Mouse (Mus musculus) hindbrain, postnatal 0 days (tissue): ENCODE data around the gene Rcan2. TPM values are rescaled to one million over a fixed set of nuclear protein-coding genes. Genes with fewer than 3 reads are reported as not detected.
A peak's percentile ranks its signal among the peaks of the same experiment; 100 is the strongest.

Experiments
- ATAC-seq: fragments of 200-750 bp; cut with Nextera tagmentation; 2 replicates; pipeline ENCODE4 v1.8.0; 2017; ENCODE audit warnings: mild to moderate bottlenecking, moderate TSS enrichment, moderate library complexity
- DNase-seq: peaks from one replicate; pipeline ENCODE4 v3.0.0-alpha.2; 2015; ENCODE audit warnings: low spot score
- H3K27ac ChIP-seq: fragments of 300-500 bp; sonication (generic); 2 replicates; pipeline ENCODE4 v1.5.1; 2014; ENCODE audit warnings: mild to moderate bottlenecking
- H3K27me3 ChIP-seq: fragments of 300-500 bp; sonication (generic); 2 replicates; pipeline ENCODE4 v1.6.1; 2014; ENCODE audit warnings: low read length, mixed read lengths; ENCODE audit not compliant: insufficient read depth
- H3K36me3 ChIP-seq: fragments of 300-500 bp; sonication (generic); 2 replicates; pipeline ENCODE4 v1.6.1; 2014; ENCODE audit warnings: low read length, mixed read lengths; ENCODE audit not compliant: insufficient read depth
- H3K4me1 ChIP-seq: fragments of 300-500 bp; sonication (generic); 2 replicates; pipeline ENCODE4 v1.6.1; 2014; ENCODE audit warnings: antibody characterized with exemption, low read length, mixed read lengths; ENCODE audit not compliant: insufficient read depth
- H3K4me2 ChIP-seq: fragments of 300-500 bp; sonication (generic); 2 replicates; pipeline ENCODE4 v1.6.1; 2014; ENCODE audit warnings: low read depth, mild to moderate bottlenecking, low read length, moderate library complexity, mixed read lengths
- H3K4me3 ChIP-seq: fragments of 300-500 bp; sonication (generic); 2 replicates; pipeline ENCODE4 v1.5.1; 2014; ENCODE audit warnings: low read length
- H3K9ac ChIP-seq: fragments of 300-500 bp; sonication (generic); replicated peaks from 2 replicates; pipeline ENCODE4 v1.6.1; 2014; ENCODE audit warnings: mild to moderate bottlenecking, low read length, moderate library complexity, mixed read lengths
- H3K9me3 ChIP-seq: fragments of 300-500 bp; sonication (generic); 2 replicates; pipeline ENCODE4 v1.6.1; 2016; ENCODE audit warnings: low read length, mixed read lengths
- CTCF ChIP-seq: IDR thresholded peaks from 2 replicates; pipeline ENCODE4 v1.5.1; 2016; ENCODE audit warnings: antibody characterized with exemption, control low read depth, low read depth
- WGBS: fragments of 180-500 bp; shearing (Covaris S2); extraction: QIAGEN DNeasy Blood & Tissue Kit; methylation state at CpG from one replicate; pipeline ENCODE4 v1.1.7; 2014; 5-methylcytosine and 5-hydroxymethylcytosine counted together
- polyA plus RNA-seq: library from polyadenylated mRNA; unstranded; fragments of >200 nt; fragmentation: Nextera tagmentation; extraction: Ambion mirVana; gene quantifications from 2 replicates; pipeline ENCODE4 v1.2.1, GENCODE M21; 2015
- total RNA-seq: library from RNA; depleted of rRNA; stranded (reverse); fragments of >200 nt; gene quantifications from 2 replicates; pipeline ENCODE4 v1.2.3, GENCODE M21; 2014

Rcan2 gene
- total and polyA plus RNA-seq, 2 experiments from 2014 or later: 102 to 124 TPM

DNA sequence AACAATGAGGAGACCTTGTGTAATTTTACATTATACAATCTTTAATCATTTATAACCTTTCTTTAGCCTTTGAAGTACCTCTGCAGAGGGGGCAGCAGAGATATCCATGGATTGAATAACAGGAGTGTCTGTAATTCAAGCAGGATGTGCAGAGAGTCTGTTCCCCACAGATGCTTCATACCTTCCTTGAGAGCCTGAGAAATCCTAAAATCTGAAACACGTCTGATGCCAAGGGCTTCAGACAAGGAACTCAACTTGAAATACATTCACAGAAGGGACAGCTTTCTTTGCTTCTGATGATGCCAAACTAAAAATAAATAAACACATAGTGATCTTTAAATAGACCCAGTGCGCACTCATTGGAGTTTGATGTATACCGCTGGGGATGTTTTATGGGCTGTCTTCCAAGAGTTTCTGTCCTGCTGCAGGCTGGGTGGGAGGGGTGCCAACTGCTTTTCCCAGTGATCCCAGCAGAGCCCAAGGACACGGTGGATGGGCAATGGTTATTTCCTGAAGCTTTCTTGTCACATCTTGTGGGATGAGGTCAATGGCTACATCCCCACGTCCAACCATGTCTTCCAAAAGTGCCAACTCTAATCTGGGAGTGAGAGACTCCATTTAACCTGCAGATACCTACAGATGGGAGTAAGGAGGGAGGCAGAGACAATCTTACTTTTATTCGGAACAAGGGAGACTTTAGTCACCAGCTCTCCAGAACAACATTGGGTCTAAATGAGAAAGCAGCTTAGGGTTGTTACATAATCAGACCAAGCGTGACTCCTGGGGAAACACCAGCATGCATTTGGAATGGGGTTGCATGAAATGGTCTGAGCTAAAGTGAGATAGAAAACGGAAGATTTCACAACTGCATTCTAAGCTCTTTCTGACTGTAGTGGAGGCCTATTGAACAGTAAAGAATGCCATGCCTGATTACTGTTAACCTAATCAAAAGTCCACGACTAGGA is 102.9 kb downstream of the Rcan2 start:
- Histone ChIP-seq H3K4me2 (no peak overlapping the region), H3K4me3 (no peak overlapping the region), H3K27ac (no peak overlapping the region), H3K27me3 (no peaks in the 10 kb centered on the region), H3K9me3 (no peaks in the 10 kb centered on the region), H3K4me1 (peaks cover 6% of the 10 kb centered on the region), H3K9ac (no peak overlapping the region), H3K36me3 (no peaks in the 10 kb centered on the region)
- 51% methylated on average over 9 of the region's 9 CpGs for WGBS
- no peak for TF ChIP-seq CTCF
- DNase-seq: peak; percentile 56
- ATAC-seq: no peak

DNA sequence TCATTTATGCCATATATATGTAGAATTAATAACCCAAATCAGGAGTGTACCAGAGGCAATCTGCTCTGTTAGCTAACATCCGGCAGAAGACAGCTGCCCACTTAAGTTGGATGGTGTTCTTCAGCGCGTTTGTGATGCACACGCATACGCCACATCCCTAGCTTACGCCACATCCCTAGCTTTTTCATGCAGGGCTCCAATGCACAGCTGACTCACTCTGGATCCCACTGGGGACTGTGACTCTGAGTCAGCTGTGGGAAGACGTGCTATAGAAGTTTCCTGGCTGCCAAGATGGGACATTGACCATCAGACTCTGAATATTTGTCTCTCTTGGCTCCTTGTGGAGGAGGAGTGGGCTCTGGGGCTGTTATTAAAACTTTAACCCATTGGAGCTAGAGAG is 103.7 kb downstream of the Rcan2 start:
- H3K36me3 ChIP-seq: no peaks in the 10 kb centered on the region

DNA sequence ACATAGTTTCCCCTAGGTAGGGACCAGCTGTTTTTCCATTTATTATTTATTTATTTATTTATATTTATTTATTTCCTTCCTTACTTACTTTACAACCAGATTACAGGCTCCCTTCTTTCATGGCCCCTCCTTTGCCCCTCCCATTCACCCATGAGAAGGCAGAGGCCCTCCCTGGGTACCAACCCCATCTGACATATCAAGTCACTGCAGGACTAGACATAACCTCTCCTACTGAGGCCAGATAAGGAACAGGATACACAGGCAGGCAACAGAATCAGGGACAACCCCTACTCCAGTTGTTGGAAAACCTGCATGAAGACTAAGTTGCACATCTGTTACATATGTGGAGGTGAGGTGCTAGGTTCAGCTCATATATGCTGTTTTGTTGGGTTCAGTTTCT is 105.6 kb downstream of the Rcan2 start:
- H3K9ac ChIP-seq: no peak overlapping the region
- no peaks in the 10 kb centered on the region for H3K36me3 ChIP-seq
- no peak for DNase-seq
- H3K27me3 ChIP-seq: no peaks in the 10 kb centered on the region
- H3K4me1 ChIP-seq: peaks cover 6% of the 10 kb centered on the region
- ATAC-seq: no peak
- H3K9me3 ChIP-seq: no peaks in the 10 kb centered on the region
- H3K4me3 ChIP-seq: no peak overlapping the region
- no peak for TF ChIP-seq CTCF
- H3K27ac ChIP-seq: no peak overlapping the region
- H3K4me2 ChIP-seq: no peak overlapping the region

More for the DNA sequence above, 103.7 kb downstream of the Rcan2 start:
- 87% methylated on average over 7 of the region's 7 CpGs for WGBS
- H3K4me3 ChIP-seq: no peak overlapping the region
- H3K27ac ChIP-seq: no peak overlapping the region
- ATAC-seq (no peak), DNase-seq (no peak)
- no peak for TF ChIP-seq CTCF
- H3K27me3 ChIP-seq: no peaks in the 10 kb centered on the region
- H3K4me1 ChIP-seq: peaks cover 6% of the 10 kb centered on the region
- H3K9ac ChIP-seq: no peak overlapping the region
- H3K4me2 ChIP-seq: no peak overlapping the region
- H3K9me3 ChIP-seq: no peaks in the 10 kb centered on the region

GRCm38 (mm10) chr17:43916128-43916527 is 115.0 kb downstream of the Rcan2 start:
- WGBS: 75% methylated on average over 8 of the region's 8 CpGs
- no peaks in the 10 kb centered on the region for H3K36me3 ChIP-seq
- no peak for DNase-seq
- ATAC-seq: no peak
- no peak overlapping the region for H3K4me2 ChIP-seq
- no peak for TF ChIP-seq CTCF
- H3K4me1 ChIP-seq: no peaks in the 10 kb centered on the region
- H3K9me3 ChIP-seq: no peaks in the 10 kb centered on the region
- no peaks in the 10 kb centered on the region for H3K27me3 ChIP-seq
- H3K9ac ChIP-seq: no peak overlapping the region
- H3K27ac ChIP-seq: no peak overlapping the region
- no peak overlapping the region for H3K4me3 ChIP-seq

- 75% methylated on average over 5 of the region's 5 CpGs for WGBS
- ATAC-seq: no peak
- no peaks in the 10 kb centered on the region for H3K9me3 ChIP-seq
- H3K4me2 ChIP-seq: no peak overlapping the region
- H3K36me3 ChIP-seq: no peaks in the 10 kb centered on the region
- H3K9ac ChIP-seq: no peak overlapping the region
- no peaks in the 10 kb centered on the region for H3K27me3 ChIP-seq
- no peaks in the 10 kb centered on the region for H3K4me1 ChIP-seq
- no peak for DNase-seq
- H3K27ac ChIP-seq: no peak overlapping the region
- TF ChIP-seq CTCF: no peak
- H3K4me3 ChIP-seq: no peak overlapping the region
These were observed 116.0 kb downstream of the Rcan2 start for GRCm38 (mm10) chr17:43917143-43917542.

GRCm38 (mm10) chr17:43929856-43930255 is 128.7 kb downstream of the Rcan2 start:
- no peak overlapping the region for H3K27ac ChIP-seq
- DNase-seq (no peak), ATAC-seq (no peak)
- H3K4me3 ChIP-seq: no peak overlapping the region
- no peaks in the 10 kb centered on the region for H3K4me1 ChIP-seq
- no peaks in the 10 kb centered on the region for H3K9me3 ChIP-seq
- 86% methylated on average over 4 of the region's 4 CpGs for WGBS
- H3K4me2 ChIP-seq: no peak overlapping the region
- no peak for TF ChIP-seq CTCF
- H3K36me3 ChIP-seq: no peaks in the 10 kb centered on the region
- no peaks in the 10 kb centered on the region for H3K27me3 ChIP-seq
- no peak overlapping the region for H3K9ac ChIP-seq

DNA sequence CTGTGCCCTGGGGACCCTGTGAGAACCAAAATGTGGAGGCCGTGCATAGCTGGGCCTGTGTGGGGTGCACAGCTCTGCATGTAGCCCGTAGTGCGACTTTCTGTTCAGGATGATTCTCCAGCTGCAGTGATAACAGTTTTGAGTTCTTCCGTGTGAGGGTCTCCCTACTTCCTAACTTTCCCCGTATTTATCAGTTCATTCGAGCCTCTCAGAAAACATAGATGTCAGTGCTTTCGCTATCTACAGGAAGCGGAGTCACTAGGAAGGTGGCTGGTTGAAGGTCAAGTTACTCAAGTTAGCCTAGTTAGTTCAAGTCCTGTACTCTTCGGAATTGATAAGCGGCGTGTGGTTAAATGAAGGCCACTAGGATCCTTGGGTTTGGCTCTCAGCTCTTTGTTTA is 130.6 kb downstream of the Rcan2 start:
- H3K9me3 ChIP-seq: no peaks in the 10 kb centered on the region
- H3K9ac ChIP-seq: no peak overlapping the region
- no peak overlapping the region for H3K4me3 ChIP-seq
- no peaks in the 10 kb centered on the region for H3K27me3 ChIP-seq
- ATAC-seq (no peak), DNase-seq (no peak)
- TF ChIP-seq CTCF: no peak
- H3K4me2 ChIP-seq: no peak overlapping the region
- H3K4me1 ChIP-seq: no peaks in the 10 kb centered on the region
- no peak overlapping the region for H3K27ac ChIP-seq
- H3K36me3 ChIP-seq: no peaks in the 10 kb centered on the region
- 95% methylated on average over 11 of the region's 11 CpGs for WGBS
